Mouse (Mus musculus) cerebellum, adult (tissue): ENCODE results near the gene Ankrd33b.

Experiments used
- ATAC-seq: cut with Nextera tagmentation; 2 replicates; pipeline ENCODE4 v1.9.2; 2017; ENCODE audit warnings: mild to moderate bottlenecking, moderate library complexity, mixed read lengths; ENCODE audit not compliant: insufficient number of reproducible peaks, low FRiP score, low TSS enrichment

The Ankrd33b gene

GRCm38 (mm10) chr15:31247035-31247434 is 120.5 kb downstream of the Ankrd33b start:
- ATAC-seq, result peak; percentile 73

- ATAC-seq, result no peak
Measured at GRCm38 (mm10) chr15:31245934-31246333, 121.6 kb downstream of the Ankrd33b start.

GRCm38 (mm10) chr15:31244696-31245445 is 122.7 kb downstream of the Ankrd33b start:
- no peak for ATAC-seq

- no peak for ATAC-seq
Measured at GRCm38 (mm10) chr15:31243260-31243659, 124.3 kb downstream of the Ankrd33b start.
